Mouse (Mus musculus): Measurements from ENCODE around the gene Tsr1. TPM values are rescaled to one million over a fixed set of nuclear protein-coding genes. Genes with fewer than 3 reads are reported as not detected.

Tsr1 gene
- 13.0 and 14.5 TPM in 2 replicates for polyA plus RNA-seq (2012; rRNA removed)

GRCm38 (mm10) chr11:74897678-74898516, at the start of gene Tsr1:
TSS of gene Tsr1 (plus strand) at chr11:74898071.

DNA sequence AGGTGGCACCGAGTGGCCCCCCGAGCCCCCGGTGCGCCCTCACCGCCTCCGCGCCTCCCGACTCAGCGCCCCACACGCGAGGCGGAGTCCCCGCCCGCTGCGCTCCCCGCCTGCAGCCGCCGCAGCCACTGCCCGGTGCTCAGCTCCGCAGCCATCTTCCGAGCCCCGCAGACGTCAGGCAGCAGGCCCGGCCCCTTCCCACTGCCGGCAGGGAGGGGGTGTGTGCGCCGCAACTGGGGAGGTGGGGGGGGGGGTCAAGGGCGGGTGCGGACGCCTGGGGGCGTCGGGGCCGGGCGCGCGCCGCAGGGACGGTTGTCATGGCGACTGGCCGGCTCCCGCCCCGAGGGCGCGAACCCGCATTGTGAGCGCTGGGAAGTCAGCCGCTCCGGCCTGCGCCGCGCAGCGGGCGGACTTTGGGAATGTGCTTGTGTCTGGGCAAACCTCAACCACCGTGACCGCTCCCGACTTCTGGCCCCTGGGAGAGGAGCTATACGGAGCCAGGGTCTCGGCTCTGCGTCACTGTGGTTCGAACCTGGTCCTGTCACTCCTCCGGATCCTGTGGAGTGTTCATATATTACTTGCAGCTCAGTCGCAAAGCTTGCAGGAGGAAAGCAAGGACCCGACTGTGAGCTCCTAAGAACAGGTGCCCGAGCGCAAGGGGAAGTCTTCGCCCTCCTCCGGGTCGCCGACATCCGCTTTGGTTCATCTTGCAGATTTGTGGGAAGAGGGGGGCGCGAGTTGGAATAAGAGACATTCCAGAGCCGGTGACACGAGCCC, 782 bp upstream of the Tsr1 start, which contains the start of gene Sgsm2:
Gene Sgsm2, minus strand, starts transcription at position 160 of the 777 bp plus-strand sequence.

DNA sequence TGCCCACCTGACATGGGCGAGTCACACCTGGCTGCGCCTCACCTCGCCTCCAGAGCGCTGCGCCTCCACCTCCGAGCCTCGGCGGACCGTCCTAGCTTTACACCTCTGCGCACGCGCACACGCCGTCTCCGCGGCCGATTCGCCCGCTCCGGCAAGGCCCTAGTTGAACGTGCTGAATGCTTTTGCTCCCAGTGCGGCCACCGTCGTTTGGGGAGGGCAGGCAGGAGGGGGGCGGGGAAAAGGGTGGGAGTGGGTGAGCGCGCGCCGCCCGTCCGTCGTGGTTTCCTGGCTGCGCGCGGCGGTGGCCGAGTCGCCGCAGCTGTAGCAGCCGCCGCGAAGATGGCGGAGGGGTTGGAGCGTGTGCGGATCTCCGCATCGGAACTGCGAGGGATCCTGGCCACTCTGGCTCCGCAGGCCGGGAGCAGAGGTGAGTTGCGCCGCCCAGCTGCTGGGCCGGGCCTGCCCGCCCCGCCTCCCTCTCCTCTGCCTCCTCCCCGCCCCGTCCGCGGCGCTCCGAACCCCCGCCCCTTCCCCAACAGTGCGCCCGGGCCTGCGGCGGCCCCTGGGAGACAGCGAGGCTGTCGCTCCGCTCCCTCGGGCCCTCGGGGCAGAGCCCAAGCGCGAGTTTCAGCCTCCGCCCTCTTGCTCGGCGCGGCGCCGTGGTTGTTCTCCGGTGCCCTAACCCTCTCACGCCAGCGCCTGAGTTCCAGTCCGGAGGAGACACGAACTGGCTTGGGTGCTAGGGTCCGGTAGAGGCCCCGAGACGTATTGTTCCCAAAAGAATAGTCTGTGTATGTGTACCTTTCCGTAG, 27.9 kb downstream of the Tsr1 start, which contains the start of the genes Smg6 and Srr:
Gene Smg6, plus strand, starts transcription at position 247 of the 811 bp plus-strand sequence.
Gene Srr, minus strand, starts transcription at position 372 of the 811 bp plus-strand sequence.

Other genes with a start within 250 kb of the Tsr1 start
- 40.8 and 47.9 TPM in 2 replicates for gene Cluh, start 248.6 kb upstream of the Tsr1 start, polyA plus RNA-seq (2012; rRNA removed)
- gene Pafah1b1, start 173.4 kb upstream of the Tsr1 start, polyA plus RNA-seq (2012; rRNA removed) = 14.8 and 15.2 TPM in 2 replicates
- 4.0 and 4.3 TPM in 2 replicates for gene Mettl16, start 127.2 kb upstream of the Tsr1 start, polyA plus RNA-seq (2012; rRNA removed)
- 1.9 and 2.1 TPM in 2 replicates for gene Mnt, start 67.2 kb upstream of the Tsr1 start, polyA plus RNA-seq (2012; rRNA removed)
- gene Sgsm2, start 1.0 kb upstream of the Tsr1 start, polyA plus RNA-seq (2012; rRNA removed) = 1.8 and 2.1 TPM in 2 replicates
- 6.1 and 7.0 TPM in 2 replicates for gene Smg6, start 27.8 kb downstream of the Tsr1 start, polyA plus RNA-seq (2012; rRNA removed)
- 2.8 and 3.1 TPM in 2 replicates for gene Srr, start 27.9 kb downstream of the Tsr1 start, polyA plus RNA-seq (2012; rRNA removed)